Mouse (Mus musculus) B cell, adult 67 days (primary cell): ENCODE measurements around the gene Ccdc88c. TPM values are rescaled to one million over a fixed set of nuclear protein-coding genes. Genes with fewer than 3 reads are reported as not detected.

Experiments
- total RNA-seq, 2 experiments: library from RNA; stranded (reverse); gene quantifications; 4 replicates each; pipeline ENCODE4 v1.2.4; 2023

Gene Ccdc88c
- 100 to 1,000 TPM; 248 to 282 TPM for total RNA-seq

GRCm38 (mm10) chr12:101028954-101029731, at the start of gene Ccdc88c:
Gene Ccdc88c, minus strand, starts transcription at chr12:101029056.

GRCm38 (mm10) chr12:100907598-100908297, 121.1 kb downstream of the Ccdc88c start, which contains the start of gene Gpr68:
Gene Gpr68, minus strand, starts transcription at chr12:100908198.

Other genes with a start within 250 kb of the Ccdc88c start
- 1 to 10 TPM; 8.5 to 9.5 TPM for gene Dglucy, start 250.0 kb downstream of the Ccdc88c start, total RNA-seq
- 1 to 10 TPM; 2.4 to 3.5 TPM for gene Gpr68, start 120.9 kb downstream of the Ccdc88c start, total RNA-seq
- gene Ppp4r3a, start 54.6 kb upstream of the Ccdc88c start, total RNA-seq: 100 to 1,000 TPM; 164 to 172 TPM